Mouse (Mus musculus): ENCODE measurements at regions not wholly inside any gene's neighbourhood (a gene's known extent, or its start where the extent isn't known, plus 50 kb on each side); places are given as distances from the start of the nearest gene placed in this dataset.

DNA sequence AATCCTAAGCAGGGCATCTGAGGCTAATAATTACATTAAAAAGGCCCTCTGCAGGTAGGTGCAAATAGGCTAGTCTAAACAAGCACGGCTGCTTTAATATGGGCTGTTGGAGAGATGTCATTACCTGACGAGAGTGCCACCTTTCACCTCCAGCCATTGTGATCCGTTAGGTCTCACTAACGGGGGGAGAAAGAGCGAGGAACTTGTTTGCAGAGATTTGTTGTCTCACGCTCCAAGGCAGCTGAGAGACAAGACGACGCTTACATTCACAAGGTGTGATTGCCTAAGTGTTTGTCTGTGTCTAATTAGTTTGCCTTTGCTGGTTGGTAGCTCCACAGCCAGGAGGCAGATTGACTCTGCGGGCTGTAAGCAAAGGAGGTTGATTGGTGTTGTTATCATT is 180.3 kb downstream of the Zfp326 start:
- no peaks in the 10 kb centered on the region for H3K27me3 ChIP-seq (ENCODE audit: control insufficient read depth, insufficient read depth, low read length)
- 5% methylated on average over 9 of the region's 9 CpGs for WGBS
- no peak overlapping the region for H3K4me3 ChIP-seq (ENCODE audit: low read depth, low read length)
- no peak overlapping the region for H3K4me2 ChIP-seq (ENCODE audit: low read depth, severe bottlenecking)
- H3K27ac ChIP-seq (replicated peaks; ENCODE audit: low read depth, low read length), result no peak overlapping the region
- DNase-seq (ENCODE audit: low spot score), result no peak
- no peak for ATAC-seq (ENCODE audit: insufficient number of reproducible peaks, low FRiP score, low TSS enrichment, low read depth)
- no peaks in the 10 kb centered on the region for H3K9me3 ChIP-seq (ENCODE audit: control insufficient read depth, low read length)
- H3K9ac ChIP-seq (ENCODE audit: low read length), result no peak overlapping the region
- no peaks in the 10 kb centered on the region for H3K36me3 ChIP-seq (ENCODE audit: control insufficient read depth, insufficient read depth, low read length)
- H3K4me1 ChIP-seq (ENCODE audit: control insufficient read depth, insufficient read depth, low read length), result no peaks in the 10 kb centered on the region

DNA sequence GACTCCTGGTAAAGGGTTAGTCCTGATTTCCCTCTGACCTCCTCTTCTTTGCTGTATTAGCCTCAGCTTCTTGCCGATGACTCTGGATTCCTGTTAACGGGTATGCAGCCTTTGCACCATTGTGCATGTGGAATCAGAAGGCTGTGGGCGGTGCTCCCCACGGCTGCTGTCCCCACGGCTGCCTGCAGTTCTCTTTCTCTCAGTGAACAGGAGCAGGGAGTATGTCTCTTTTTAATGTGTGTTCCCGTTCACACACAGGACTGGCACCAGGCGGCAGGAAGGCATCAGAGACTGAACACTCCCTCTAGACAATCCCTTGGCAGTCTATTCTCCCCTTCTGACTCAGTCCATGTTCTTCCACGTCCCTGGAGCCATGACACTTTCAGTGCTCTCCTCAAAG is 178.9 kb downstream of the Zfp326 start:
- DNase-seq (ENCODE audit: low spot score) (no peak), ATAC-seq (ENCODE audit: insufficient number of reproducible peaks, low FRiP score, low TSS enrichment, low read depth) (no peak)
- Histone ChIP-seq H3K9me3 (ENCODE audit: control insufficient read depth, low read length) (no peaks in the 10 kb centered on the region), H3K9ac (ENCODE audit: low read length) (no peak overlapping the region), H3K27me3 (ENCODE audit: control insufficient read depth, insufficient read depth, low read length) (no peaks in the 10 kb centered on the region), H3K4me1 (ENCODE audit: control insufficient read depth, insufficient read depth, low read length) (no peaks in the 10 kb centered on the region), H3K36me3 (ENCODE audit: control insufficient read depth, insufficient read depth, low read length) (no peaks in the 10 kb centered on the region), H3K4me2 (ENCODE audit: low read depth, severe bottlenecking) (no peak overlapping the region), H3K4me3 (ENCODE audit: low read depth, low read length) (no peak overlapping the region), H3K27ac (replicated peaks; ENCODE audit: low read depth, low read length) (no peak overlapping the region)
- WGBS, result 57% methylated on average over 8 of the region's 8 CpGs

DNA sequence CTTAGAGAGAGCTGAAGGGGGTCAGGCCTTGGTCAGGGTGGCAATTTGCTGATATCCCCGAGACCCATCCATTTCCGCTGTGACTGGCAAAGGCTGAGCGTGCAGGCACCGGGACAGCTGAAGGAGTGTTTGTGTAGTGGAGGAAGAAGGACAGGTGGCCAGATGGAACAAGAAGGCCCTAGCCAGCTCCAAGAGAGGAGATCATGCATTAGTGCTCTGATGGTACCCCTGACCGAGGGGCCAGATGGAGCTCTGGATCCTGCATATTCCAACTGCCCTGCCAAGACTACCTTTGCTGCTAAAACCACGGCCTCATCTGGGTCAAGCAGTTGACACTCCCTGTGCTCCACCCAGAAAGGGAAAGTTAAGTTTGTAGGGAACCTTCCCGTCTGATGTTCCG is 174.7 kb downstream of the Zfp326 start:
- H3K4me1 ChIP-seq (ENCODE audit: control insufficient read depth, insufficient read depth, low read length), result no peaks in the 10 kb centered on the region
- H3K27me3 ChIP-seq (ENCODE audit: control insufficient read depth, insufficient read depth, low read length), result no peaks in the 10 kb centered on the region
- no peak overlapping the region for H3K9ac ChIP-seq (ENCODE audit: low read length)
- no peak overlapping the region for H3K27ac ChIP-seq (replicated peaks; ENCODE audit: low read depth, low read length)
- 92% methylated on average over 8 of the region's 8 CpGs for WGBS
- ATAC-seq (ENCODE audit: insufficient number of reproducible peaks, low FRiP score, low TSS enrichment, low read depth) (no peak), DNase-seq (ENCODE audit: low spot score) (no peak)
- no peak overlapping the region for H3K4me3 ChIP-seq (ENCODE audit: low read depth, low read length)
- no peaks in the 10 kb centered on the region for H3K9me3 ChIP-seq (ENCODE audit: control insufficient read depth, low read length)
- H3K36me3 ChIP-seq (ENCODE audit: control insufficient read depth, insufficient read depth, low read length), result no peaks in the 10 kb centered on the region
- H3K4me2 ChIP-seq (ENCODE audit: low read depth, severe bottlenecking), result no peak overlapping the region

DNA sequence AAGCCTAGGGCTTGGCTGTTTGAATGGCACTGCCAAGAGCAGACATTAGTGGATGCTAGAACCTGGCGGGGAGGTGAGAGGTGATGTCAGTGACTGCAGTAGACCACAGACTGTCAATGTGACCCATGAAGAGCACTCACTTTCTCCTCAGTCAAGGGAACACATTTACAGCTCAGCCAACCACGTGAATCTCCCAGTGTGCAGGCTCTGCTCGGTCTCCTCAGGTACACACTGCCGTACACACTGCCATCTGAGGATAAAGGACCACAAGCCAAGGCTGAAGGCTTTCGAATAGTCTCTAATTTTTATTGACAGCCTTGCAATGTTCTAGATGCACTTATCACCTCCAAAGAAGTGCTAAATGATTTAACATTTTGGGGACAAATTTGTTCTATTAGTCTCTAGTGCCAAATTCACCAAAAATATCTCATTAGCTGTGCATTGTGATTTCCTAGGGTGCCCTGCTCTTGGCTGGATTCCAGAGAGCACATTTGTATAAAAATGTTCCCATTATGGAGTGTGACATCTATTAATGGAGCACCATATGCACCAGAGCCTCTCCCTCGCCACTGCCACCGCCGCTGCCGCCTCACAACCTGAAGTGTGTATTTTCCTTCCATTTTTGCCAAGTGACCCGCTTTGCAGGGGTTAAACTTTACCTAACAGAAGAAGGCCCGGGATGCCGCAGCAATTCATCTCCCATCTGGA is 168.7 kb downstream of the Zfp326 start:
- no peak for ATAC-seq (ENCODE audit: insufficient number of reproducible peaks, low FRiP score, low TSS enrichment, low read depth)

DNA sequence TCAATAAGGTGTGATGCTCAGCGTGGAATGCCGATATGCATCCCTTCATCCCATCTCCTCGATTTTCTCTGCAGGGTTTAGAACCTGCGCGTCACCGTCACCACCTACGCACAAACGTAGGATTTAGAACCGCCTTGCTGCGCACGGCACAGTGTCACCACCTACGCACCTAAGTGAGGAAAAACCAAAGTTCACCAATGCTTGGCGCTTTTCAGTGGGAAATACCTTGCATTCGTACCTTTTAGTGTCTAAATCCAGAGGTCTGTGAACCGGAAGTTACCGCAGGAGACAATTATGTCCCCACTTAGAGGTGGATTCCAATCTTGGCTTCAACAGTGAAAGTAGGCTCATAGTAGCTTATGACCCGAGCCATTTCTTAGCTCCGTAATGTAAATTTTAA is 162.0 kb downstream of the Zfp326 start:
- H3K27me3 ChIP-seq (ENCODE audit: control insufficient read depth, insufficient read depth, low read length), result no peaks in the 10 kb centered on the region
- no peaks in the 10 kb centered on the region for H3K9me3 ChIP-seq (ENCODE audit: control insufficient read depth, low read length)
- H3K27ac ChIP-seq (replicated peaks; ENCODE audit: low read depth, low read length), result no peak overlapping the region
- no peak overlapping the region for H3K4me3 ChIP-seq (ENCODE audit: low read depth, low read length)
- no peaks in the 10 kb centered on the region for H3K4me1 ChIP-seq (ENCODE audit: control insufficient read depth, insufficient read depth, low read length)
- H3K36me3 ChIP-seq (ENCODE audit: control insufficient read depth, insufficient read depth, low read length), result no peaks in the 10 kb centered on the region
- 94% methylated on average over 18 of the region's 18 CpGs for WGBS
- no peak overlapping the region for H3K4me2 ChIP-seq (ENCODE audit: low read depth, severe bottlenecking)
- no peak overlapping the region for H3K9ac ChIP-seq (ENCODE audit: low read length)
- DNase-seq (ENCODE audit: low spot score) (no peak), ATAC-seq (ENCODE audit: insufficient number of reproducible peaks, low FRiP score, low TSS enrichment, low read depth) (no peak)

More for the DNA sequence above, 168.7 kb downstream of the Zfp326 start:
- no peaks in the 10 kb centered on the region for H3K9me3 ChIP-seq (ENCODE audit: control insufficient read depth, low read length)
- H3K27ac ChIP-seq (replicated peaks; ENCODE audit: low read depth, low read length), result no peak overlapping the region
- 86% methylated on average over 12 of the region's 12 CpGs for WGBS
- DNase-seq (ENCODE audit: low spot score), result no peak
- H3K4me2 ChIP-seq (ENCODE audit: low read depth, severe bottlenecking), result no peak overlapping the region
- no peaks in the 10 kb centered on the region for H3K4me1 ChIP-seq (ENCODE audit: control insufficient read depth, insufficient read depth, low read length)
- H3K9ac ChIP-seq (ENCODE audit: low read length), result no peak overlapping the region
- no peaks in the 10 kb centered on the region for H3K36me3 ChIP-seq (ENCODE audit: control insufficient read depth, insufficient read depth, low read length)
- no peaks in the 10 kb centered on the region for H3K27me3 ChIP-seq (ENCODE audit: control insufficient read depth, insufficient read depth, low read length)
- no peak overlapping the region for H3K4me3 ChIP-seq (ENCODE audit: low read depth, low read length)

DNA sequence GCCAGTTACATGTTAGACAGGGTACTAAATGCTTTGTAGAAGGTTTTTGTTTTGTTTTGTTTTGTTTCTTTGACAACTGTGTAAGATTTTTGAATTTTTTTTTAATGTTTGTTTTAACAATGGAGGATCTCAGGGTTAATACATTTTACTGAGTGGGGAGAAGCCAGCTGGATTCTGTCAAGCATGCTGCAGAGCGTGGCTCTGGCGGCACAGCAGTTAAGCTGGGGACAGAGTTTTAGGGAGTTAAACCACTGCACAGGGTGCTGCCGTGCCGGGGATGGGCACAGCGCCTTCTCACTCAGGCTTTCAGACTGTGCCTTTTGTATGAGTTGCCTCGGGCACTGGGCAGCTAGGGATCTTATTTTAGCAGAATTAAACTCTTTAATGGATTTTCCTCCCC is 159.8 kb downstream of the Zfp326 start:
- no peak for DNase-seq (ENCODE audit: low spot score)
- WGBS, result 75% methylated on average over 6 of the region's 6 CpGs

DNA sequence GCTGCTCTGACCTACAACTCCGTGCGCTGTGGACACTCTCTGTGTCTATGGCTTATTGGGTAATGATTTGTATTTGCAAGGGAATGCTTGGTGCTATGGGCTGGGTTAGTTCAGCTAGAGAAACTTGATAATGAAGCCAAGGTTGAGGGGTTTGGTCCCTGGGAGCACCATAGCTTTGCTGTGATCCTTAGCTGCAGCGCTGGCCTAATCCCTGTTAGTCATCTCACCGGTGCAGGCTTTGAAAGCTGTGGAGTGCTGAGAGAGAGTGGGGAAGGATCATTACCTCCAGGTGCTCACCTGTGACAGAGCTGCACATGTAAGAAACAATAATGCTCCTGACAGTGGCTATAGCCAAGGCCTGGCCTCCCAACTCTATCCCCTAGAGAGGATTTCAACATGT is 156.6 kb downstream of the Zfp326 start:
- DNase-seq (ENCODE audit: low spot score), result no peak
- Histone ChIP-seq H3K4me1 (ENCODE audit: control insufficient read depth, insufficient read depth, low read length) (no peaks in the 10 kb centered on the region), H3K4me2 (ENCODE audit: low read depth, severe bottlenecking) (no peak overlapping the region), H3K36me3 (ENCODE audit: control insufficient read depth, insufficient read depth, low read length) (no peaks in the 10 kb centered on the region), H3K9me3 (ENCODE audit: control insufficient read depth, low read length) (no peaks in the 10 kb centered on the region), H3K27ac (replicated peaks; ENCODE audit: low read depth, low read length) (no peak overlapping the region), H3K27me3 (ENCODE audit: control insufficient read depth, insufficient read depth, low read length) (no peaks in the 10 kb centered on the region), H3K4me3 (ENCODE audit: low read depth, low read length) (no peak overlapping the region), H3K9ac (ENCODE audit: low read length) (no peak overlapping the region)
- 88% methylated on average over 4 of the region's 4 CpGs for WGBS
- ATAC-seq (ENCODE audit: insufficient number of reproducible peaks, low FRiP score, low TSS enrichment, low read depth), result no peak

More for the DNA sequence above, 159.8 kb downstream of the Zfp326 start:
- H3K4me1 ChIP-seq (ENCODE audit: control insufficient read depth, insufficient read depth, low read length), result no peaks in the 10 kb centered on the region
- ATAC-seq (ENCODE audit: insufficient number of reproducible peaks, low FRiP score, low TSS enrichment, low read depth), result no peak
- H3K36me3 ChIP-seq (ENCODE audit: control insufficient read depth, insufficient read depth, low read length), result no peaks in the 10 kb centered on the region
- no peak overlapping the region for H3K4me2 ChIP-seq (ENCODE audit: low read depth, severe bottlenecking)
- H3K27me3 ChIP-seq (ENCODE audit: control insufficient read depth, insufficient read depth, low read length), result no peaks in the 10 kb centered on the region
- no peak overlapping the region for H3K9ac ChIP-seq (ENCODE audit: low read length)
- no peaks in the 10 kb centered on the region for H3K9me3 ChIP-seq (ENCODE audit: control insufficient read depth, low read length)
- no peak overlapping the region for H3K4me3 ChIP-seq (ENCODE audit: low read depth, low read length)
- no peak overlapping the region for H3K27ac ChIP-seq (replicated peaks; ENCODE audit: low read depth, low read length)

DNA sequence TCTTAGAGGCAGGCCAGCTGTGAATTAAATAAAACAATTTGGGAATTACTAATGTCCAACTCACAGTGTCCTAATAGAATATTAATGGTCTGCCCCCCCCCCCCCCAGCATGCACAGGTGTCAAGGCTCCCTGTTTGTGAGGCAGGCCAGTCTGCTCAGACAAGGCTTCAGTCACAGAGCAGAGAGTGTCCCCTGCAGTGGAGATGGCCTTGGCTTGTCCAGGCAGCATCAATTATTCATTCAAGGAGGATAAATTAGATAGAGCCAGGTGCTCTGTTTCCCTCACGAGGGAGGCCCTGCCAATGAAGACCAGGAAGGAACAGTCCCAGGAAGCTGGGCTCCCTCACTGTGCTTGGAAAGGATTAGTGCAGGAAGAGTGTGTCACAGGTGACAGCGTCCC is 150.5 kb downstream of the Zfp326 start:
- Histone ChIP-seq H3K36me3 (ENCODE audit: control insufficient read depth, insufficient read depth, low read length) (no peaks in the 10 kb centered on the region), H3K27me3 (ENCODE audit: control insufficient read depth, insufficient read depth, low read length) (no peaks in the 10 kb centered on the region), H3K4me1 (ENCODE audit: control insufficient read depth, insufficient read depth, low read length) (no peaks in the 10 kb centered on the region), H3K4me2 (ENCODE audit: low read depth, severe bottlenecking) (no peak overlapping the region), H3K9me3 (ENCODE audit: control insufficient read depth, low read length) (no peaks in the 10 kb centered on the region), H3K9ac (ENCODE audit: low read length) (no peak overlapping the region), H3K4me3 (ENCODE audit: low read depth, low read length) (no peak overlapping the region), H3K27ac (replicated peaks; ENCODE audit: low read depth, low read length) (no peak overlapping the region)
- WGBS, result 45% methylated on average over 2 of the region's 2 CpGs
- DNase-seq (ENCODE audit: low spot score) (no peak), ATAC-seq (ENCODE audit: insufficient number of reproducible peaks, low FRiP score, low TSS enrichment, low read depth) (no peak)
